Mouse (Mus musculus): ENCODE measurements around the gene S100a3. TPM values are rescaled to one million over a fixed set of nuclear protein-coding genes. Genes with fewer than 3 reads are reported as not detected.
A peak's percentile ranks its signal among the peaks of the same experiment; 100 is the strongest.

Gene S100a3
- polyA plus RNA-seq, 1 experiment from 2014 or later, result not detected

DNA sequence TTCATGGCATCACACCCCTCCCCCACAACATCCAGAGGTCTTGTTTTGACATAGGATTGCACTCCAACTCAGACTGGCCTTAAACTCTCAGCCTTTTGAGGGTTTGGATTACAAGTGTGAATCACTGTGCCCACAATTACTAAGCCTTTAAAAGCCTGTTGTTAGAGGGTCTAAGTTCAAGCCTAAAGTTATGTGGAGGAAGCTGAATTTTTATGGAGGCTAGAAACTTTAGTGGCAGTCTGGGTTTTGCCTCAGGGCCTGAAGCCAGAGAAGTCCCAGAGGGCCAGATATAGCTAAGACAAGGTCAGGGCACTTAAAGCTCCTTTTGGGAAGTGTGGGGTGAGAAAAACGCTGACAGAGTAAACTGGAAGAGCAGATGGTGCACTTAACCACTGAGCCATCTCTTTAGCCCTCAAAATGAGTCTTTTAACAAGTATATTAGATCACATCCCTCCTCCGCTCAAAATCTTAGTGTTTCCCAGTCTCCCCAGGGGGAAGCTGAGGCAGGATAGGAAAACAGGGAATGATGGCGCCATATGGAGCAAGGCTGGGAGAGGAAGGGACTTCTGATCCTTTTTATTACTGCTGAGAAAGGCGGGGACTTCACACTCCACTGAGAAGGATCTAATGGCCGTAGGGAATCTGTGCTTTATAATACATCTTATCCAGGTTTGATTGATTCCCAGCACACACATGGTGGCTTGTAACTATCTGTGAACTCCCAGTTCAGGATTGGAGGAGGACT lies 10.5 kb upstream of the S100a3 start:
- Histone ChIP-seq H3K36me3 (ENCODE audit: control insufficient read depth, insufficient read depth, low read length) (no peaks in the 10 kb centered on the region), H3K27me3 (ENCODE audit: control insufficient read depth, insufficient read depth, low read depth, low read length) (no peaks in the 10 kb centered on the region), H3K9me3 (replicated peaks; ENCODE audit: control insufficient read depth, low read length, poor library complexity, severe bottlenecking) (no peaks in the 10 kb centered on the region), H3K9ac (ENCODE audit: low read depth, low read length) (no peak overlapping the region), H3K4me3 (ENCODE audit: low read depth, low read length) (no peak overlapping the region), H3K4me1 (ENCODE audit: control insufficient read depth, insufficient read depth, low read length) (no peaks in the 10 kb centered on the region), H3K4me2 (ENCODE audit: low read length) (no peak overlapping the region), H3K27ac (ENCODE audit: low read length) (no peak overlapping the region)
- no peak for ATAC-seq
- WGBS, result 59% methylated on average over 5 of the region's 5 CpGs

- no peak for ATAC-seq
- H3K27ac ChIP-seq (ENCODE audit: low read length), result no peak overlapping the region
- WGBS, result 98% methylated on average over 2 of the region's 2 CpGs
- no peak overlapping the region for H3K4me2 ChIP-seq (ENCODE audit: low read length)
- H3K4me1 ChIP-seq (ENCODE audit: control insufficient read depth, insufficient read depth, low read length), result no peaks in the 10 kb centered on the region
- no peaks in the 10 kb centered on the region for H3K9me3 ChIP-seq (replicated peaks; ENCODE audit: control insufficient read depth, low read length, poor library complexity, severe bottlenecking)
- no peak overlapping the region for H3K9ac ChIP-seq (ENCODE audit: low read depth, low read length)
- no peaks in the 10 kb centered on the region for H3K36me3 ChIP-seq (ENCODE audit: control insufficient read depth, insufficient read depth, low read length)
- no peak overlapping the region for H3K4me3 ChIP-seq (ENCODE audit: low read depth, low read length)
- H3K27me3 ChIP-seq (ENCODE audit: control insufficient read depth, insufficient read depth, low read depth, low read length), result no peaks in the 10 kb centered on the region
Measured at GRCm38 (mm10) chr3:90550421-90550790, 10.0 kb upstream of the S100a3 start.

DNA sequence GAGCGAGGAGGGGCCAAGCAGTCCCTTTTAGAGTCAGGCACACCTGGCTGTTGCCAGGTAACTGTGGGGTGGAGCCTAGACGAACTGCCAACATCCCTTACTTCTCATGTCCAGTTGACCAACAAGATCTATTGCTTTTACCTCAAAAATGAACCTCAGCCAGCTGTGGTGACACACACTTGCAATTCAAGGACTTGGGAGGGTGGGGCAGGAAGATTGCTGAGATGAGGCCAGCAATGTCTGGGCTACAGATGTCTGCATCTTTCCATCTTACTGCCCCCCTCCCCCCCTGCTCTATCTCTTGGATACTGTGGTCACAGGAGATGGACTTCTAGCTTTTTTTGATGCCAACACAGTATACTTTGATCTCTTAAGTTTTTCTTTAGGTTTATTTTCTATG lies 8.1 kb upstream of the S100a3 start:
- 79% methylated on average over 2 of the region's 2 CpGs for WGBS
- ATAC-seq, result no peak
- Histone ChIP-seq H3K9me3 (replicated peaks; ENCODE audit: control insufficient read depth, low read length, poor library complexity, severe bottlenecking) (no peaks in the 10 kb centered on the region), H3K4me1 (ENCODE audit: control insufficient read depth, insufficient read depth, low read length) (no peaks in the 10 kb centered on the region), H3K36me3 (ENCODE audit: control insufficient read depth, insufficient read depth, low read length) (no peaks in the 10 kb centered on the region), H3K27me3 (ENCODE audit: control insufficient read depth, insufficient read depth, low read depth, low read length) (no peaks in the 10 kb centered on the region), H3K4me2 (ENCODE audit: low read length) (no peak overlapping the region), H3K9ac (ENCODE audit: low read depth, low read length) (no peak overlapping the region), H3K4me3 (ENCODE audit: low read depth, low read length) (no peak overlapping the region), H3K27ac (ENCODE audit: low read length) (no peak overlapping the region)

- Histone ChIP-seq H3K9ac (ENCODE audit: low read depth, low read length) (no peak overlapping the region), H3K4me1 (ENCODE audit: control insufficient read depth, insufficient read depth, low read length) (no peaks in the 10 kb centered on the region), H3K36me3 (ENCODE audit: control insufficient read depth, insufficient read depth, low read length) (no peaks in the 10 kb centered on the region), H3K4me2 (ENCODE audit: low read length) (no peak overlapping the region), H3K4me3 (ENCODE audit: low read depth, low read length) (no peak overlapping the region), H3K27ac (ENCODE audit: low read length) (peak overlapping the region; percentile 56), H3K9me3 (replicated peaks; ENCODE audit: control insufficient read depth, low read length, poor library complexity, severe bottlenecking) (no peaks in the 10 kb centered on the region), H3K27me3 (ENCODE audit: control insufficient read depth, insufficient read depth, low read depth, low read length) (no peaks in the 10 kb centered on the region)
- peak; percentile 89 for ATAC-seq
- WGBS, result 24% methylated on average over 5 of the region's 5 CpGs
Measured at GRCm38 (mm10) chr3:90555954-90556353, 4.4 kb upstream of the S100a3 start.

DNA sequence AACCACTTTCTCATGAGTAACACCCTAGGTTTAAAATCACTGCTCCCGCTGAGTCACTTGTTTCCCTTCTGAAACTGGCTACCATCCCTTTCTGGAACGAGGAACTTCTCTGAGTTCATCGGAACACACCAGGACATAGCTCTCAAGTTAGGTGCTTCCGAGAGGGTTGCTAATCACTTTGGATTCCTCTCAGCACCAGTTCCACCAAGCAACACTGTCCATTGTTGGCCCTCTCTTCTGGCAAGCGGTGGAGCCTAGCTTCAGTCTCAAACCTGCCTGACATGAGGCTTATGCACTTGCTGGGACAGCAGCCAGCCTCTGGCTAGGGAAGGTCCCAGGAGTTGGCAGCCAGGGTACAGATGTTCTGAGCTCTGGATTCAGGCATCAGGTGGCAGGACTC lies 14.3 kb downstream of the S100a3 start:
- no peak for ATAC-seq
- Histone ChIP-seq H3K27ac (ENCODE audit: low read length) (no peak overlapping the region), H3K4me3 (ENCODE audit: low read depth, low read length) (no peak overlapping the region), H3K9me3 (replicated peaks; ENCODE audit: control insufficient read depth, low read length, poor library complexity, severe bottlenecking) (no peaks in the 10 kb centered on the region), H3K36me3 (ENCODE audit: control insufficient read depth, insufficient read depth, low read length) (no peaks in the 10 kb centered on the region), H3K9ac (ENCODE audit: low read depth, low read length) (no peak overlapping the region), H3K27me3 (ENCODE audit: control insufficient read depth, insufficient read depth, low read depth, low read length) (no peaks in the 10 kb centered on the region), H3K4me2 (ENCODE audit: low read length) (no peak overlapping the region), H3K4me1 (ENCODE audit: control insufficient read depth, insufficient read depth, low read length) (no peaks in the 10 kb centered on the region)
- WGBS, result 89% methylated on average over 5 of the region's 5 CpGs

GRCm38 (mm10) chr3:90575320-90575719 lies 14.9 kb downstream of the S100a3 start:
- H3K9me3 ChIP-seq (replicated peaks; ENCODE audit: control insufficient read depth, low read length, poor library complexity, severe bottlenecking), result no peaks in the 10 kb centered on the region
- no peak overlapping the region for H3K4me3 ChIP-seq (ENCODE audit: low read depth, low read length)
- no peak overlapping the region for H3K4me2 ChIP-seq (ENCODE audit: low read length)
- no peak overlapping the region for H3K27ac ChIP-seq (ENCODE audit: low read length)
- WGBS, result 90% methylated on average over 3 of the region's 3 CpGs
- no peaks in the 10 kb centered on the region for H3K27me3 ChIP-seq (ENCODE audit: control insufficient read depth, insufficient read depth, low read depth, low read length)
- no peak overlapping the region for H3K9ac ChIP-seq (ENCODE audit: low read depth, low read length)
- ATAC-seq, result no peak
- no peaks in the 10 kb centered on the region for H3K4me1 ChIP-seq (ENCODE audit: control insufficient read depth, insufficient read depth, low read length)
- no peaks in the 10 kb centered on the region for H3K36me3 ChIP-seq (ENCODE audit: control insufficient read depth, insufficient read depth, low read length)

- no peaks in the 10 kb centered on the region for H3K36me3 ChIP-seq (ENCODE audit: control insufficient read depth, insufficient read depth, low read length)
- no peak overlapping the region for H3K9ac ChIP-seq (ENCODE audit: low read depth, low read length)
- no peak overlapping the region for H3K4me2 ChIP-seq (ENCODE audit: low read length)
- no peak for ATAC-seq
- H3K4me3 ChIP-seq (ENCODE audit: low read depth, low read length), result no peak overlapping the region
- H3K4me1 ChIP-seq (ENCODE audit: control insufficient read depth, insufficient read depth, low read length), result no peaks in the 10 kb centered on the region
- no peak overlapping the region for H3K27ac ChIP-seq (ENCODE audit: low read length)
- 77% methylated on average over 10 of the region's 10 CpGs for WGBS
- no peaks in the 10 kb centered on the region for H3K9me3 ChIP-seq (replicated peaks; ENCODE audit: control insufficient read depth, low read length, poor library complexity, severe bottlenecking)
- H3K27me3 ChIP-seq (ENCODE audit: control insufficient read depth, insufficient read depth, low read depth, low read length), result no peaks in the 10 kb centered on the region
Measured at GRCm38 (mm10) chr3:90576351-90577001, 16.1 kb downstream of the S100a3 start.

GRCm38 (mm10) chr3:90579433-90579832 lies 19.1 kb downstream of the S100a3 start:
- no peak overlapping the region for H3K9ac ChIP-seq (ENCODE audit: low read depth, low read length)
- no peak for ATAC-seq
- H3K36me3 ChIP-seq (ENCODE audit: control insufficient read depth, insufficient read depth, low read length), result no peaks in the 10 kb centered on the region
- no peaks in the 10 kb centered on the region for H3K4me1 ChIP-seq (ENCODE audit: control insufficient read depth, insufficient read depth, low read length)
- WGBS, result 83% methylated on average over 7 of the region's 7 CpGs
- H3K4me2 ChIP-seq (ENCODE audit: low read length), result no peak overlapping the region
- no peak overlapping the region for H3K27ac ChIP-seq (ENCODE audit: low read length)
- no peaks in the 10 kb centered on the region for H3K27me3 ChIP-seq (ENCODE audit: control insufficient read depth, insufficient read depth, low read depth, low read length)
- H3K9me3 ChIP-seq (replicated peaks; ENCODE audit: control insufficient read depth, low read length, poor library complexity, severe bottlenecking), result no peaks in the 10 kb centered on the region
- H3K4me3 ChIP-seq (ENCODE audit: low read depth, low read length), result no peak overlapping the region

GRCm38 (mm10) chr3:90581141-90581540 lies 20.8 kb downstream of the S100a3 start:
- Histone ChIP-seq H3K9me3 (replicated peaks; ENCODE audit: control insufficient read depth, low read length, poor library complexity, severe bottlenecking) (no peaks in the 10 kb centered on the region), H3K9ac (ENCODE audit: low read depth, low read length) (no peak overlapping the region), H3K4me1 (ENCODE audit: control insufficient read depth, insufficient read depth, low read length) (no peaks in the 10 kb centered on the region), H3K27me3 (ENCODE audit: control insufficient read depth, insufficient read depth, low read depth, low read length) (no peaks in the 10 kb centered on the region), H3K36me3 (ENCODE audit: control insufficient read depth, insufficient read depth, low read length) (no peaks in the 10 kb centered on the region), H3K27ac (ENCODE audit: low read length) (no peak overlapping the region), H3K4me3 (ENCODE audit: low read depth, low read length) (no peak overlapping the region), H3K4me2 (ENCODE audit: low read length) (no peak overlapping the region)
- 94% methylated on average over 5 of the region's 5 CpGs for WGBS
- ATAC-seq, result no peak

Data from midbrain, embryonic 16.5 days (tissue).